Mouse (Mus musculus) hindbrain, embryonic 16.5 days (tissue): ENCODE measurements around the gene Gm11032. TPM values are rescaled to one million over a fixed set of nuclear protein-coding genes. Genes with fewer than 3 reads are reported as not detected.
A peak's percentile ranks its signal among the peaks of the same experiment; 100 is the strongest.
"Not testable (repeated sequence)": the region's sequence is repeated elsewhere in the genome, so short reads cannot be mapped to it uniquely, and the experiment has no call there.

ENCODE experiments used
- ATAC-seq: fragments of 200-750 bp; cut with Nextera tagmentation; 2 replicates; pipeline ENCODE4 v1.8.0; 2017; ENCODE audit warnings: moderate TSS enrichment, moderate library complexity
- H3K27ac ChIP-seq: fragments of 300-500 bp; sonication (generic); 2 replicates; pipeline ENCODE4 v1.5.1; 2014; ENCODE audit warnings: low read depth, mild to moderate bottlenecking, control low read depth, low read length, moderate library complexity
- H3K27me3 ChIP-seq: fragments of 300-500 bp; sonication (generic); replicated peaks from 2 replicates; pipeline ENCODE4 v1.6.1; 2014; ENCODE audit warnings: low read length; ENCODE audit not compliant: control insufficient read depth, insufficient read depth
- H3K36me3 ChIP-seq: fragments of 300-500 bp; sonication (generic); 2 replicates; pipeline ENCODE4 v1.6.1; 2014; ENCODE audit warnings: mild to moderate bottlenecking, low read length, moderate library complexity, mixed read lengths; ENCODE audit not compliant: control insufficient read depth, insufficient read depth
- H3K4me1 ChIP-seq: fragments of 300-500 bp; sonication (generic); 2 replicates; pipeline ENCODE4 v1.6.1; 2014; ENCODE audit warnings: low read depth, low read length; ENCODE audit not compliant: control insufficient read depth, insufficient read depth
- H3K4me2 ChIP-seq: fragments of 300-500 bp; sonication (generic); 2 replicates; pipeline ENCODE4 v1.6.1; 2014; ENCODE audit warnings: mild to moderate bottlenecking, low read length, control low read depth, moderate library complexity
- H3K4me3 ChIP-seq: fragments of 300-500 bp; sonication (generic); 2 replicates; pipeline ENCODE4 v1.5.1; 2014; ENCODE audit warnings: mild to moderate bottlenecking, low read length, control low read depth, moderate library complexity
- H3K9ac ChIP-seq: fragments of 300-500 bp; sonication (generic); 2 replicates; pipeline ENCODE4 v1.6.1; 2014; ENCODE audit warnings: low read depth, mild to moderate bottlenecking, control low read depth, low read length, moderate library complexity
- H3K9me3 ChIP-seq: fragments of 300-500 bp; sonication (generic); 2 replicates; pipeline ENCODE4 v1.6.1; 2014; ENCODE audit warnings: mild to moderate bottlenecking, low read length, moderate library complexity; ENCODE audit not compliant: control insufficient read depth
- WGBS: fragments of 180-500 bp; shearing (Covaris S2); extraction: QIAGEN DNeasy Blood & Tissue Kit; methylation state at CpG from one replicate; pipeline ENCODE4 v1.1.7; 2014; 5-methylcytosine and 5-hydroxymethylcytosine counted together
- polyA plus RNA-seq: library from polyadenylated mRNA; unstranded; fragments of >200 nt; fragmentation: Nextera tagmentation; extraction: Ambion mirVana; gene quantifications from 2 replicates; pipeline ENCODE4 v1.2.1, GENCODE M21; 2015

Gene Gm11032
- polyA plus RNA-seq, 1 experiment from 2014 or later = not detected

DNA sequence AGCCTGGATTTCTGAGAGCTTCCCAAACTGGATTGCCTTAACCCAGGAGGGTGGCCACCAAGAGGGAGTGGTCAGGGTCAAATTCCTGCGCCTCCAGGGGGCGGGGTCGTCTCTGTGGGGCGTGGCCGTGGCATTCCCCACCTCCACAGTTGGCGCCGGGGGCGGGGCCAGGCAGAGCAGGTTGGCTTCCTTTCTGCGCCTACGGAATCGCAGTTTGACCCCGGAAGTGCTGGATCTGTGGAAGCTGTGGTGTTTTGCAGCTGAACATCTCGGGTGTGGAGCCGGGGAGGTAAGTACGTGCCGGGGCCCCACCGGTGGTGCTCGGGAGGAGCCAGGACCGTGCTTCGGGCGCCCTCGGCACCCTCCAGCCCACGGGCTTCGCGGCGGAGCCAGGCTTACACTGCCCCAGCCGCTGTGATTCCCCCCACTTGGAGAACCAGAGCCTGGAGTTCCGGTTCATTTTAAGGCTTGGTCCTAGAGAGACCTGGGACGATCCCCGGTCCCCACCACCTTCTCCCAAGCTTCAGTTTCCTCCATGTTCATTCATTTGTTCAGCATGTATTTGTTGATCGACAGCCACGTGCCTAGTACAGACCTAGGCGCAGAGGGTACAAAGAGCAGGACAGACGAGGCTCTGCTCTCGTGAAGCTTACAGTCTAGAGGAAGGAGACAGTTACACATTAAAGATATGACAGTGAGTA is 17.8 kb downstream of the Gm11032 start, which contains the start of gene Ascc2:
Gene Ascc2, plus strand, starts transcription at position 214 of the 701 bp plus-strand sequence.
- peak within 1 kb of the TSS; percentile 76 for H3K4me2 ChIP-seq
- H3K9ac ChIP-seq = peak within 1 kb of the TSS; percentile 82
- no peaks in the 10 kb centered on the region for H3K27me3 ChIP-seq
- no peaks in the 10 kb centered on the region for H3K9me3 ChIP-seq
- H3K4me3 ChIP-seq = peak within 1 kb of the TSS; percentile 82
- peak within 1 kb of the TSS; percentile 72 for H3K27ac ChIP-seq
- H3K36me3 ChIP-seq = peaks cover 5% of the 10 kb centered on the region; the same call in 1 of the 2 replicates
- ATAC-seq = peak; percentile 94
- under 1% methylated on average over 33 of the region's 35 CpGs for WGBS
- H3K4me1 ChIP-seq = peaks cover 9% of the 10 kb centered on the region

DNA sequence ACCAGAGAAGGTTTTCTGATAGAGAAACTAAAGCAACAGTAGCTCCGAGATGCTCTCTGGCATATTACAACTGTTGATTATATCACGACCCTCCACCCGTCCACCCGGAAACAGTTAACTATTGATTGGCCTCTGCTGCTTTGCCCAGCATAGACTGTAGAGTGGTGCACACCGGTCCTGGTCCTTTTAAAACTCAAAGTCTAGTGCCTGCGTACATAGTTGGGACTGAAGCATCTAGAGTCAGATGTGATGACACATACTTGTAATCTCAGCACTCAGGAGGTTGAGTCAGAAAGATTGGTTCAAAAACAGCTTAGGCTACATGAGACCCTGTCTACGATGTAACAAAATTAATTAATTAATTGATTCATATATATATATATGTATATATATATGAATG is 18.4 kb downstream of the Gm11032 start:
- peak; percentile 45; the same call in 1 of the 2 replicates for ATAC-seq
- peak overlapping the region; percentile 82 for H3K4me3 ChIP-seq
- WGBS = 28% methylated on average over 7 of the region's 7 CpGs
- no peaks in the 10 kb centered on the region for H3K9me3 ChIP-seq
- H3K27ac ChIP-seq = no peak overlapping the region
- H3K4me1 ChIP-seq = peaks cover 9% of the 10 kb centered on the region
- peak overlapping the region; percentile 82 for H3K9ac ChIP-seq
- H3K36me3 ChIP-seq = peaks cover 5% of the 10 kb centered on the region; the same call in 1 of the 2 replicates
- no peaks in the 10 kb centered on the region for H3K27me3 ChIP-seq
- H3K4me2 ChIP-seq = peak overlapping the region; percentile 76

DNA sequence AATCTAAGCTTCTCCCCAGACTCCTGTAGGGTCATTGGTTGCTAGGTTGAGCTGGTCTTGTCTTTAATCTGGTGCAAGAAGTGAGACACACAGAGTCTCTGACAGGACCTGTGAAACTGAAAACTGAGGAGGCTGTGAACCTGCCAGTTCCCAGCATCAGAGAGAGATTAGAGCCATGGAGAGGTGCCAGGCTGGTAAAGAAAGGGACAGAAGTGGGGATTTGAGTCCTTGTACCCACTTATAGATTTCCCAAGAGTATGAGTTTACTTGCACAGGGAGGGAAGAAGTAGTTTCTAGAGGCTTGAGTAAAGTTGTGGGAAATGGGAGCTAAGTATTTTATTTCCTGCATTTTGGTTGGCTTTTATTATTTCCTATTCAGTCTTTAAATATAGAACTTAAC is 21.3 kb downstream of the Gm11032 start:
- no peaks in the 10 kb centered on the region for H3K27me3 ChIP-seq
- H3K9me3 ChIP-seq = no peaks in the 10 kb centered on the region
- ATAC-seq = no peak
- H3K4me1 ChIP-seq = peaks cover 9% of the 10 kb centered on the region
- no peak overlapping the region for H3K27ac ChIP-seq
- H3K36me3 ChIP-seq = peaks cover 5% of the 10 kb centered on the region
- H3K4me3 ChIP-seq = no peak overlapping the region
- H3K9ac ChIP-seq = no peak overlapping the region
- H3K4me2 ChIP-seq = no peak overlapping the region

DNA sequence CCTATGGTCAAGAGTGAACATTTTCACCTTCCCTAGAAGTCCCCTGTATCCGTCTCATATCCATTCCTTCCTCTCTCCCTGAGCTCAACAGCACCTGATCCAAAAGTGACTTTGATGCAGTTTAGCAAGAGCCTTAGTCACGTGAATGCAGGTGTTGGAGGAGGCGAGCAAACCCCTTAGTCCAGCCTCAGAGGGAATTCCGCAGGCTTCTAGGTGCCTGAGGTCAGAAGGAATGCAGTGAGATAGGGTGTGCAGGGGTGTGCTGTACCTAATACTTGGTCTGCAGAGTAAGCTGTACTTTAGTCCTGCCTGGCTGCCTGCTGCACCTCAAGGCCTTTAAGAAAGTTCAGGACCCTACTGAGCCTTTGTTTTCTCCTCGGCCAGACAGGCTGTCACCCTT is 23.9 kb downstream of the Gm11032 start:
- H3K27me3 ChIP-seq = no peaks in the 10 kb centered on the region
- no peak overlapping the region for H3K27ac ChIP-seq
- H3K36me3 ChIP-seq = peaks cover 11% of the 10 kb centered on the region
- 55% methylated on average over 5 of the region's 5 CpGs for WGBS
- no peak for ATAC-seq
- no peak overlapping the region for H3K9ac ChIP-seq
- H3K4me3 ChIP-seq = no peak overlapping the region
- peaks cover 2% of the 10 kb centered on the region for H3K4me1 ChIP-seq
- H3K9me3 ChIP-seq = no peaks in the 10 kb centered on the region
- H3K4me2 ChIP-seq = no peak overlapping the region

DNA sequence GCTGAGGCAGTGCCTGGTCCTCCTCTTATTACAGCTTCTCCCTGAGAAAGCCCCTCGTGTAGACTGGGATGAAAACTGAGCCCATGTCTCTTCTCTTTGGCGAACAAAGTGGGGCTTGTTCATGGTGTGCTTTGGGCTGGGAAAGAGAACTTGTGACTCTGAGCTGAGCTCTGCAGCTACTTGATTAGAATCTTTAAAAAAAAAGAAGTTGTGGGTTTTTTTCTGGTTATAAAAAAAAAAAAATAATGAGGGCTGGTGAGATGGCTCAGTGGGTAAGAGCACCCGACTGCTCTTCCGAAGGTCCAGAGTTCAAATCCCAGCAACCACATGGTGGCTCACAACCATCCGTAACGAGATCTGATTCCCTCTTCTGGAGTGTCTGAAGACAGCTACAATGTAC is 25.3 kb downstream of the Gm11032 start:
- 94% methylated on average over 4 of the region's 6 CpGs for WGBS
- H3K27me3 ChIP-seq = not testable (repeated sequence)

DNA sequence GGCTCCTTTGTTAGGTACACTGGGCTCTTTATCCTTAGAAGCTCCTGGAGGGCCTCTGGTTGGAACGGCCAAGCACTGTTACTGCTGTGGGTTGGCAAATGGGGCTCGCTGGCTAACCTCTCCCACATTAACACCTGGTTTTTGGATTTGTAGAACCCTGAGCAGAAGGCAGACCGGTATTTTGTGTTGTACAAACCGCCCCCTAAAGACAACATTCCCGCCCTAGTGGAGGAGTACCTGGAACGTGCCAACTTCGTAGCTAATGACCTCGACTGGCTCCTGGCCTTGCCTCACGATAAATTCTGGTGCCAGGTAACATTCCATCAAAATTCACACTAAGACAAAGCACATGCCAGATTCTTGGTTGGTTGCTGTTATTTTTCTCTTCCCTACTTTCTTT is 26.5 kb downstream of the Gm11032 start:
- Histone ChIP-seq H3K27ac (no peak overlapping the region), H3K27me3 (no peaks in the 10 kb centered on the region), H3K36me3 (peaks cover 23% of the 10 kb centered on the region), H3K9me3 (no peaks in the 10 kb centered on the region), H3K4me2 (no peak overlapping the region), H3K4me1 (no peaks in the 10 kb centered on the region), H3K9ac (no peak overlapping the region), H3K4me3 (no peak overlapping the region)
- no peak for ATAC-seq
- WGBS = 92% methylated on average over 9 of the region's 9 CpGs

More for the DNA sequence above, 25.3 kb downstream of the Gm11032 start:
- H3K4me2 ChIP-seq, H3K9me3 ChIP-seq, H3K4me3 ChIP-seq, H3K4me1 ChIP-seq, H3K9ac ChIP-seq, ATAC-seq, H3K27ac ChIP-seq: not testable (repeated sequence)
- H3K36me3 ChIP-seq = peaks cover 23% of the 10 kb centered on the region

DNA sequence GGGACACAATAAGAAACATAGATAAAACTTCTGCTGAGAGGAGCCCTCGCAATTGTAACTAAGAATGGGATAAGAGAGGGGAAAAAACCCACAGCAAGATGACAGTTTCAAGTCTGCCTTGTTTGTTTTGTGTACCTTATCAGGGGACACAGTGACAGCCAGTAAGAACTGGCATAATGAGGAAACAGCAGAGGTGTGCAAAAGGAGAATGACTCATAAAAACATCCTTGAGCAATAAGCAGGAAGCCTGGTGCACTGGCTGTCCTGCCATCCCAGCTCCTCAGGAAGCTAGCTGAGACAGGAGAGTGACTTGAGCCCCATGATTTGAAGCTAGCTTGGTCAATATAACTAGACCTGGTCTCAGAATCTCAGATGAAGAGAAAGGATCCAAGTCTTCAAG is 40.0 kb downstream of the Gm11032 start:
- no peak for ATAC-seq
- Histone ChIP-seq H3K9ac (no peak overlapping the region), H3K27ac (no peak overlapping the region), H3K9me3 (no peaks in the 10 kb centered on the region), H3K4me3 (no peak overlapping the region), H3K4me1 (no peaks in the 10 kb centered on the region), H3K27me3 (no peaks in the 10 kb centered on the region), H3K36me3 (peaks cover 5% of the 10 kb centered on the region), H3K4me2 (no peak overlapping the region)
- 97% methylated on average over 1 of the region's 1 CpGs for WGBS

DNA sequence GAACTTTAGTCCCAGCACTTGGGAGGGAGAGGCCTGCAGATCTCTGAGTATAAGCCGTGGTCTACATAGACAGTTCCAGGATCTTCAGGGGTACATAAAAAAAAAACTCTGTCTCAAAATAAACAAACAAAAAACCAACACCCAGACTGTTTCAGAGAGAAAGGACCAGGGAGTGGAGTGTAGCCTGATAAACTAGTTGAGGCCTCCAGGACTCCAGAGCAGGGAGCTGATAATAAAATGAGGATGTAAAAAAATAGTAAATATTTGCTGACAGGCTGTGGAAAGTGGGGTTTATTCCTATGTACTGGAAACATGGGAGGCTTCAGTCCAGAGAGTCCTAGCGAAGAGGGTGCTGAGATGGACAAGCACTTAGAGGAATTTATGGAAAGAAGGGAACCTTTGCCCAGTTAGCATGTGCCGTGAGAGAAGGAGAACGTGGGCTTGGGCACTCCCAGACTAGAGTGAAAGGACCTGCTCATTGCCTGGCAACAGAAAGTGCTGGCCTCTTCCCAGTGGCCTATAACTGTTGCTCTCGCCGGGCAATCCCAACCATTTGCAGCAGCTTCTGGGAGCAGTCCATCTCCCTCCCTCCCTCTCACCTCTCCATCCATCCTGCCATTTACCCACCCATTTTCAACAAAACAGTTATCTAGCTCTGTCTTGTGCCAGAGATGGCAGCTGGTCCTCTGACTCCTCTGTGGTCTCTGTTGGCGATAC is 40.6 kb downstream of the Gm11032 start:
- no peaks in the 10 kb centered on the region for H3K27me3 ChIP-seq
- H3K36me3 ChIP-seq = peaks cover 5% of the 10 kb centered on the region
- no peaks in the 10 kb centered on the region for H3K4me1 ChIP-seq
- H3K9ac ChIP-seq = no peak overlapping the region
- H3K4me3 ChIP-seq = no peak overlapping the region
- WGBS = 65% methylated on average over 7 of the region's 7 CpGs
- H3K9me3 ChIP-seq = no peaks in the 10 kb centered on the region
- peak; percentile 60 for ATAC-seq
- peak overlapping the region; percentile 23; the same call in 1 of the 2 replicates for H3K27ac ChIP-seq
- H3K4me2 ChIP-seq = no peak overlapping the region

DNA sequence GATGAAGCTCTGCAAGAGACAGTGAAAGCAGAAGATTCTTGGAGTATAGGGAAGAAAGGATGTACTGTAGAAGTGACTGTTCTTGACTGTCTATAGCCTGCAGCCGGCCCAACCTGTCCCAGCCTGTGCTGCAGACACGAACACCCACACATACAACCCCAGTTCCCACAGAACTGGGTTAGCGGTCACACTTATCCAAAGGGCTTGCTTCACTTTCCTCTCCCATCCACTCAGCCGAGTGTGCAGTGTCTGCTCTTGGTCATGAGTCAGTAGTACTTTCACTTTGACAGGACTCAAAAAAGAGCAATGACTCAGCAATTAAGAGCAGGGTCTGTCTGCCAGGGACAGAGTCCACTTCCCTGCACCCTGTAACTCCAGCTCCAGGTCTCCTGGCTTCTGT is 41.5 kb downstream of the Gm11032 start:
- H3K9ac ChIP-seq = no peak overlapping the region
- H3K4me3 ChIP-seq = no peak overlapping the region
- no peak overlapping the region for H3K27ac ChIP-seq
- H3K9me3 ChIP-seq = no peaks in the 10 kb centered on the region
- 83% methylated on average over 4 of the region's 4 CpGs for WGBS
- ATAC-seq = no peak
- no peak overlapping the region for H3K4me2 ChIP-seq
- no peaks in the 10 kb centered on the region for H3K27me3 ChIP-seq
- H3K36me3 ChIP-seq = peaks cover 5% of the 10 kb centered on the region
- H3K4me1 ChIP-seq = no peaks in the 10 kb centered on the region
